Mouse (Mus musculus) bone marrow macrophage, adult 2 months (primary cell): ENCODE results near the gene Olfr790. TPM values are rescaled to one million over a fixed set of nuclear protein-coding genes. Genes with fewer than 3 reads are reported as not detected.

ENCODE experiments used
- H3K27ac ChIP-seq: 2 replicates; pipeline ENCODE4 v1.5.1; 2012; ENCODE audit warnings: low read depth, low read length; ENCODE audit not compliant: insufficient read depth
- H3K4me1 ChIP-seq: 2 replicates; pipeline ENCODE4 v1.6.1; 2012; ENCODE audit warnings: low read length; ENCODE audit not compliant: control insufficient read depth, insufficient read depth
- H3K4me3 ChIP-seq: 2 replicates; pipeline ENCODE4 v1.5.1; 2012; ENCODE audit warnings: mild to moderate bottlenecking, low read length, moderate library complexity; ENCODE audit not compliant: insufficient read depth
- CTCF ChIP-seq: IDR thresholded peaks from 2 replicates; pipeline ENCODE4 v1.5.1; 2012; ENCODE audit warnings: low read depth, mild to moderate bottlenecking, low read length, moderate library complexity
- POLR2A ChIP-seq: IDR thresholded peaks from 2 replicates; pipeline ENCODE4 v1.6.1; 2012; ENCODE audit warnings: mild to moderate bottlenecking, low read depth, low read length, borderline replicate concordance
- polyA plus RNA-seq: library from polyadenylated mRNA; stranded (reverse); fragments of >200 nt; gene quantifications from 2 replicates; pipeline ENCODE4 v1.2.4, GENCODE M21; 2012; ENCODE audit not compliant: missing spikeins, insufficient read depth, insufficient read length

Olfr790 gene
- not detected in 2 replicates for polyA plus RNA-seq

GRCm38 (mm10) chr10:129498192-129498591, at the start of gene Olfr790:
TSS of gene Olfr790 (plus strand) at chr10:129498492.
- Histone ChIP-seq H3K4me3 (no peak within 1 kb of the TSS), H3K27ac (no peak within 1 kb of the TSS), H3K4me1 (no peaks in the 10 kb centered on the region)
- TF ChIP-seq CTCF (no peak), POLR2A (no peak)

GRCm38 (mm10) chr10:129461562-129461961, 36.7 kb upstream of the Olfr790 start, which contains the start of gene Olfr787:
TSS of gene Olfr787 (plus strand) at chr10:129461862.
- TF ChIP-seq CTCF (no peak), POLR2A (no peak)
- Histone ChIP-seq H3K4me1 (no peaks in the 10 kb centered on the region), H3K4me3 (no peak within 1 kb of the TSS), H3K27ac (no peak within 1 kb of the TSS)

- peaks cover 10% of the 10 kb centered on the region for H3K4me1 ChIP-seq
- H3K27ac ChIP-seq, result no peak within 1 kb of the TSS
- no peak within 1 kb of the TSS for H3K4me3 ChIP-seq
- TF ChIP-seq CTCF (no peak), POLR2A (no peak)
These were observed 27.6 kb upstream of the Olfr790 start, which contains the start of gene Olfr788 for GRCm38 (mm10) chr10:129470698-129471097. TSS of gene Olfr788 (plus strand) at chr10:129470998.

- Histone ChIP-seq H3K27ac (peak overlapping the region; percentile 67), H3K4me3 (no peak overlapping the region), H3K4me1 (peaks cover 10% of the 10 kb centered on the region)
- TF ChIP-seq CTCF (no peak), POLR2A (no peak)
These were observed 25.0 kb upstream of the Olfr790 start for GRCm38 (mm10) chr10:129473256-129473655.

GRCm38 (mm10) chr10:129473723-129474122, 24.6 kb upstream of the Olfr790 start:
- TF ChIP-seq POLR2A (no peak), CTCF (no peak)
- no peak overlapping the region; the same call in 1 of the 2 replicates for H3K27ac ChIP-seq
- H3K4me1 ChIP-seq, result peaks cover 10% of the 10 kb centered on the region
- no peak overlapping the region for H3K4me3 ChIP-seq

GRCm38 (mm10) chr10:129484452-129484851, 13.8 kb upstream of the Olfr790 start, which contains the start of gene Olfr789:
TSS of gene Olfr789 (plus strand) at chr10:129484752.
- Histone ChIP-seq H3K4me3 (no peak within 1 kb of the TSS), H3K4me1 (no peaks in the 10 kb centered on the region), H3K27ac (no peak within 1 kb of the TSS)
- TF ChIP-seq POLR2A (no peak), CTCF (no peak)

- TF ChIP-seq POLR2A (no peak), CTCF (no peak)
- Histone ChIP-seq H3K4me3 (no peak overlapping the region), H3K27ac (no peak overlapping the region), H3K4me1 (no peaks in the 10 kb centered on the region)
These were observed 8.2 kb upstream of the Olfr790 start for GRCm38 (mm10) chr10:129490101-129490500.

GRCm38 (mm10) chr10:129521492-129521891, 23.2 kb downstream of the Olfr790 start, which contains the start of gene Olfr791:
TSS of gene Olfr791 (plus strand) at chr10:129521792.
- Histone ChIP-seq H3K27ac (no peak within 1 kb of the TSS), H3K4me1 (no peaks in the 10 kb centered on the region), H3K4me3 (no peak within 1 kb of the TSS)
- TF ChIP-seq POLR2A, result no peak
- no peak for TF ChIP-seq CTCF

- Histone ChIP-seq H3K4me3 (no peak within 1 kb of the TSS), H3K27ac (no peak within 1 kb of the TSS), H3K4me1 (no peaks in the 10 kb centered on the region)
- TF ChIP-seq POLR2A, result no peak
- TF ChIP-seq CTCF, result no peak
These were observed 40.6 kb downstream of the Olfr790 start, which contains the start of gene Olfr792 for GRCm38 (mm10) chr10:129538862-129539261. TSS of gene Olfr792 (plus strand) at chr10:129539162.

- no peak for TF ChIP-seq POLR2A
- TF ChIP-seq CTCF, result no peak
- Histone ChIP-seq H3K27ac (no peak overlapping the region), H3K4me1 (peaks cover 2% of the 10 kb centered on the region), H3K4me3 (peak overlapping the region; percentile 11; the same call in 1 of the 2 replicates)
These were observed 51.1 kb downstream of the Olfr790 start for GRCm38 (mm10) chr10:129549354-129549753.

Other genes with a start within 250 kb of the Olfr790 start
- gene Olfr776, start 239.4 kb upstream of the Olfr790 start, polyA plus RNA-seq, result not detected in 2 replicates
- gene Olfr777, start 227.0 kb upstream of the Olfr790 start, polyA plus RNA-seq, result 0.15 TPM in 1 of 2 replicates, not detected in the other
- gene Olfr780, start 180.4 kb upstream of the Olfr790 start, polyA plus RNA-seq, result not detected in 2 replicates
- gene Olfr781, start 169.6 kb upstream of the Olfr790 start, polyA plus RNA-seq, result not detected in 2 replicates
- not detected in 2 replicates for gene Olfr782, start 149.6 kb upstream of the Olfr790 start, polyA plus RNA-seq
- not detected in 2 replicates for gene Olfr784, start 114.4 kb upstream of the Olfr790 start, polyA plus RNA-seq
- gene Olfr785, start 93.1 kb upstream of the Olfr790 start, polyA plus RNA-seq, result not detected in 2 replicates
- gene Olfr786, start 71.2 kb upstream of the Olfr790 start, polyA plus RNA-seq, result not detected in 2 replicates
- gene Olfr787, start 36.6 kb upstream of the Olfr790 start, polyA plus RNA-seq, result not detected in 2 replicates
- not detected in 2 replicates for gene Olfr788, start 27.5 kb upstream of the Olfr790 start, polyA plus RNA-seq
- not detected in 2 replicates for gene Olfr789, start 13.7 kb upstream of the Olfr790 start, polyA plus RNA-seq
- not detected in 2 replicates for gene Olfr791, start 23.3 kb downstream of the Olfr790 start, polyA plus RNA-seq
- gene Olfr792, start 40.7 kb downstream of the Olfr790 start, polyA plus RNA-seq, result not detected in 2 replicates
- gene Olfr794, start 69.2 kb downstream of the Olfr790 start, polyA plus RNA-seq, result not detected in 2 replicates
- 0.23 TPM in 1 of 2 replicates, not detected in the other for gene Olfr796, start 114.1 kb downstream of the Olfr790 start, polyA plus RNA-seq
- not detected in 2 replicates for gene Olfr798, start 129.4 kb downstream of the Olfr790 start, polyA plus RNA-seq
- not detected in 2 replicates for gene Olfr799, start 139.0 kb downstream of the Olfr790 start, polyA plus RNA-seq
- not detected in 2 replicates for gene Olfr800, start 159.2 kb downstream of the Olfr790 start, polyA plus RNA-seq
- gene Olfr801, start 175.4 kb downstream of the Olfr790 start, polyA plus RNA-seq, result not detected in 2 replicates
- gene Olfr802, start 189.7 kb downstream of the Olfr790 start, polyA plus RNA-seq, result not detected in 2 replicates
- gene Olfr803, start 195.8 kb downstream of the Olfr790 start, polyA plus RNA-seq, result not detected in 2 replicates
- gene Olfr804, start 204.7 kb downstream of the Olfr790 start, polyA plus RNA-seq, result 0.31 TPM in 1 of 2 replicates, not detected in the other
- gene Olfr805, start 230.9 kb downstream of the Olfr790 start, polyA plus RNA-seq, result not detected in 2 replicates
- gene Olfr806, start 243.4 kb downstream of the Olfr790 start, polyA plus RNA-seq, result not detected in 2 replicates